Mouse (Mus musculus) heart, embryonic 15.5 days (tissue): ENCODE measurements around the gene Cabcoco1. TPM values are rescaled to one million over a fixed set of nuclear protein-coding genes. Genes with fewer than 3 reads are reported as not detected.

ENCODE experiments used
- ATAC-seq: fragments of 200-750 bp; cut with Nextera tagmentation; replicated peaks from 2 replicates; pipeline ENCODE4 v1.8.0; 2017; ENCODE audit warnings: low read depth, moderate TSS enrichment; ENCODE audit not compliant: insufficient number of reproducible peaks, insufficient read depth, low FRiP score
- H3K27ac ChIP-seq: fragments of 300-500 bp; sonication (generic); 2 replicates; pipeline ENCODE4 v1.5.1; 2015; ENCODE audit warnings: mild to moderate bottlenecking, inconsistent platforms
- H3K27me3 ChIP-seq: fragments of 300-500 bp; sonication (generic); 2 replicates; pipeline ENCODE4 v1.6.1; 2015; ENCODE audit warnings: inconsistent platforms
- H3K36me3 ChIP-seq: fragments of 300-500 bp; sonication (generic); 2 replicates; pipeline ENCODE4 v1.6.1; 2015; ENCODE audit warnings: mild to moderate bottlenecking, inconsistent platforms
- H3K4me1 ChIP-seq: fragments of 300-500 bp; sonication (generic); replicated peaks from 2 replicates; pipeline ENCODE4 v1.6.1; 2015; ENCODE audit warnings: inconsistent platforms
- H3K4me2 ChIP-seq: fragments of 300-500 bp; sonication (generic); 2 replicates; pipeline ENCODE4 v1.6.1; 2015; ENCODE audit warnings: inconsistent platforms, mild to moderate bottlenecking, moderate library complexity
- H3K4me3 ChIP-seq: fragments of 300-500 bp; sonication (generic); 2 replicates; pipeline ENCODE4 v1.5.1; 2015; ENCODE audit warnings: mild to moderate bottlenecking, inconsistent platforms
- H3K9ac ChIP-seq: fragments of 300-500 bp; sonication (generic); 2 replicates; pipeline ENCODE4 v1.6.1; 2015; ENCODE audit warnings: mild to moderate bottlenecking, inconsistent platforms
- H3K9me3 ChIP-seq: fragments of 300-500 bp; sonication (generic); replicated peaks from 2 replicates; pipeline ENCODE4 v1.6.1; 2016; ENCODE audit warnings: inconsistent platforms
- WGBS: fragments of 180-500 bp; shearing (Covaris S2); methylation state at CpG from one replicate; pipeline ENCODE4 v1.1.7; 2015; ENCODE audit warnings: mixed read lengths; 5-methylcytosine and 5-hydroxymethylcytosine counted together
- polyA plus RNA-seq: library from polyadenylated mRNA; unstranded; fragments of >200 nt; fragmentation: Nextera tagmentation; extraction: Ambion mirVana; gene quantifications from 2 replicates; pipeline ENCODE4 v1.2.1, GENCODE M21; 2015

Cabcoco1 gene
- polyA plus RNA-seq = 35.0 and 40.6 TPM in 2 replicates

GRCm38 (mm10) chr10:68541139-68541942 is at the start of gene Cabcoco1:
Gene Cabcoco1, minus strand, starts transcription at chr10:68541896.
- WGBS = 5% methylated on average over 17 of the region's 17 CpGs
- peak within 1 kb of the TSS; percentile 55 for H3K9ac ChIP-seq
- peak within 1 kb of the TSS; percentile 78 for H3K27ac ChIP-seq
- peaks cover 23% of the 10 kb centered on the region for H3K4me1 ChIP-seq
- H3K4me2 ChIP-seq = peak within 1 kb of the TSS; percentile 70
- no peaks in the 10 kb centered on the region for H3K27me3 ChIP-seq
- H3K4me3 ChIP-seq = peak within 1 kb of the TSS; percentile 53
- H3K36me3 ChIP-seq = no peaks in the 10 kb centered on the region
- H3K9me3 ChIP-seq = no peaks in the 10 kb centered on the region
- peak; percentile 45 for ATAC-seq

GRCm38 (mm10) chr10:68589530-68590252 is 48.0 kb upstream of the Cabcoco1 start:
- Histone ChIP-seq H3K9ac (no peak overlapping the region), H3K9me3 (no peaks in the 10 kb centered on the region), H3K4me2 (no peak overlapping the region), H3K36me3 (no peaks in the 10 kb centered on the region), H3K4me1 (no peaks in the 10 kb centered on the region), H3K27me3 (no peaks in the 10 kb centered on the region), H3K27ac (no peak overlapping the region), H3K4me3 (no peak overlapping the region)
- ATAC-seq = no peak
- 79% methylated on average over 11 of the region's 11 CpGs for WGBS

GRCm38 (mm10) chr10:68587416-68588040 is 45.8 kb upstream of the Cabcoco1 start:
- H3K4me2 ChIP-seq = no peak overlapping the region
- no peak overlapping the region for H3K27ac ChIP-seq
- WGBS = 80% methylated on average over 4 of the region's 4 CpGs
- H3K4me1 ChIP-seq = no peaks in the 10 kb centered on the region
- no peaks in the 10 kb centered on the region for H3K27me3 ChIP-seq
- H3K9me3 ChIP-seq = no peaks in the 10 kb centered on the region
- H3K36me3 ChIP-seq = no peaks in the 10 kb centered on the region
- H3K9ac ChIP-seq = no peak overlapping the region
- no peak for ATAC-seq
- H3K4me3 ChIP-seq = no peak overlapping the region

GRCm38 (mm10) chr10:68577321-68577720 is 35.6 kb upstream of the Cabcoco1 start:
- Histone ChIP-seq H3K9ac (no peak overlapping the region), H3K27ac (no peak overlapping the region), H3K4me2 (no peak overlapping the region; the same call in 1 of the 2 replicates), H3K9me3 (no peaks in the 10 kb centered on the region), H3K36me3 (no peaks in the 10 kb centered on the region), H3K4me1 (no peaks in the 10 kb centered on the region), H3K4me3 (no peak overlapping the region), H3K27me3 (no peaks in the 10 kb centered on the region)
- no peak for ATAC-seq
- WGBS = 62% methylated on average over 9 of the region's 9 CpGs

- H3K4me3 ChIP-seq = no peak overlapping the region
- no peak overlapping the region for H3K27ac ChIP-seq
- H3K4me2 ChIP-seq = no peak overlapping the region
- H3K27me3 ChIP-seq = no peaks in the 10 kb centered on the region
- H3K36me3 ChIP-seq = no peaks in the 10 kb centered on the region
- H3K4me1 ChIP-seq = no peaks in the 10 kb centered on the region
- no peak overlapping the region for H3K9ac ChIP-seq
- no peak for ATAC-seq
- no peaks in the 10 kb centered on the region for H3K9me3 ChIP-seq
Observed at GRCm38 (mm10) chr10:68568172-68568571, 26.5 kb upstream of the Cabcoco1 start.

- H3K4me2 ChIP-seq = no peak overlapping the region
- no peaks in the 10 kb centered on the region for H3K4me1 ChIP-seq
- no peak overlapping the region for H3K9ac ChIP-seq
- H3K27ac ChIP-seq = no peak overlapping the region
- H3K36me3 ChIP-seq = no peaks in the 10 kb centered on the region
- WGBS = 91% methylated on average over 5 of the region's 5 CpGs
- ATAC-seq = no peak
- no peaks in the 10 kb centered on the region for H3K27me3 ChIP-seq
- no peaks in the 10 kb centered on the region for H3K9me3 ChIP-seq
- H3K4me3 ChIP-seq = no peak overlapping the region
Observed at GRCm38 (mm10) chr10:68562344-68562743, 20.6 kb upstream of the Cabcoco1 start.

GRCm38 (mm10) chr10:68558828-68559219 is 17.1 kb upstream of the Cabcoco1 start:
- Histone ChIP-seq H3K27me3 (no peaks in the 10 kb centered on the region), H3K9ac (no peak overlapping the region), H3K4me1 (no peaks in the 10 kb centered on the region), H3K9me3 (no peaks in the 10 kb centered on the region), H3K4me2 (no peak overlapping the region), H3K4me3 (no peak overlapping the region), H3K36me3 (no peaks in the 10 kb centered on the region), H3K27ac (peak overlapping the region; percentile 61)
- ATAC-seq = no peak
- WGBS = 51% methylated on average over 4 of the region's 4 CpGs

GRCm38 (mm10) chr10:68558105-68558827 is 16.6 kb upstream of the Cabcoco1 start:
- Histone ChIP-seq H3K27me3 (no peaks in the 10 kb centered on the region), H3K27ac (peak overlapping the region; percentile 61), H3K4me1 (no peaks in the 10 kb centered on the region), H3K36me3 (no peaks in the 10 kb centered on the region), H3K4me3 (no peak overlapping the region), H3K9ac (no peak overlapping the region), H3K9me3 (no peaks in the 10 kb centered on the region), H3K4me2 (no peak overlapping the region)
- ATAC-seq = no peak; the same call in 1 of the 2 replicates
- 66% methylated on average over 13 of the region's 13 CpGs for WGBS

- Histone ChIP-seq H3K9me3 (no peaks in the 10 kb centered on the region), H3K4me2 (no peak overlapping the region), H3K9ac (no peak overlapping the region), H3K36me3 (no peaks in the 10 kb centered on the region), H3K27me3 (no peaks in the 10 kb centered on the region), H3K27ac (no peak overlapping the region), H3K4me3 (no peak overlapping the region), H3K4me1 (no peaks in the 10 kb centered on the region)
- 80% methylated on average over 3 of the region's 3 CpGs for WGBS
- ATAC-seq = no peak
Observed at GRCm38 (mm10) chr10:68553677-68554076, 12.0 kb upstream of the Cabcoco1 start.

GRCm38 (mm10) chr10:68552556-68552955 is 10.9 kb upstream of the Cabcoco1 start:
- Histone ChIP-seq H3K4me1 (no peaks in the 10 kb centered on the region), H3K4me2 (no peak overlapping the region), H3K36me3 (no peaks in the 10 kb centered on the region), H3K27ac (no peak overlapping the region), H3K27me3 (no peaks in the 10 kb centered on the region), H3K9ac (no peak overlapping the region), H3K4me3 (no peak overlapping the region), H3K9me3 (no peaks in the 10 kb centered on the region)
- WGBS = 72% methylated on average over 2 of the region's 2 CpGs
- ATAC-seq = no peak

- no peak overlapping the region for H3K9ac ChIP-seq
- H3K27me3 ChIP-seq = no peaks in the 10 kb centered on the region
- H3K4me3 ChIP-seq = no peak overlapping the region
- H3K36me3 ChIP-seq = no peaks in the 10 kb centered on the region
- H3K4me1 ChIP-seq = no peaks in the 10 kb centered on the region
- WGBS = 78% methylated on average over 7 of the region's 7 CpGs
- no peak overlapping the region for H3K4me2 ChIP-seq
- ATAC-seq = no peak
- no peak overlapping the region for H3K27ac ChIP-seq
- no peaks in the 10 kb centered on the region for H3K9me3 ChIP-seq
Observed at GRCm38 (mm10) chr10:68551316-68551715, 9.6 kb upstream of the Cabcoco1 start.
